Mouse (Mus musculus) ES-Bruce4 (cell line): ENCODE measurements at regions not wholly inside any gene's neighbourhood (a gene's known extent, or its start where the extent isn't known, plus 50 kb on each side); places are given as distances from the start of the nearest gene placed in this dataset.

Source experiments
- CTCF ChIP-seq: IDR thresholded peaks from one replicate; pipeline ENCODE4 v1.8.1; 2011; ENCODE audit warnings: low read depth, low read length
- POLR2A ChIP-seq: IDR thresholded peaks from one replicate; pipeline ENCODE4 v1.8.1; 2011; ENCODE audit warnings: low read length; ENCODE audit not compliant: insufficient read depth

- TF ChIP-seq CTCF (no peak), POLR2A (no peak)
Observed at GRCm38 (mm10) chr13:37181169-37181787, 131.2 kb upstream of the F13a1 start.
